Mouse (Mus musculus): ENCODE results near the gene Ginm1. TPM values are rescaled to one million over a fixed set of nuclear protein-coding genes. Genes with fewer than 3 reads are reported as not detected.

Gene Ginm1
- total RNA-seq, 2 experiments from 2014 or later, result 75.8 to 106 TPM

- intact Hi-C loops (cut with DNase I), result no loop called here
- DNase-seq, result peak; percentile 86 to 90
Observed at GRCm38 (mm10) chr10:7725751-7726500, 66.7 kb downstream of the Ginm1 start, which contains the start of gene Katna1. Gene Katna1, plus strand, starts transcription at chr10:7726000.

Small RNA genes lying within 50 kb of the gene (microRNA-seq; reads per million reads assigned to microRNA genes)
- 0 to 0.72 reads per million in 2 experiments for gene Mir5104

Other genes starting within 250 kb of the Ginm1 start
- gene Lrp11, start 203.0 kb downstream of the Ginm1 start, total RNA-seq (2021), result 1 to 10 TPM; 1.9 to 2.2 TPM
- 1 to 10 TPM; 4.5 to 5.6 TPM for gene Nup43, start 125.3 kb downstream of the Ginm1 start, total RNA-seq (2021)
- 100 to 1,000 TPM; 102 to 104 TPM for gene Pcmt1, start 111.7 kb downstream of the Ginm1 start, total RNA-seq (2021)
- gene Lats1, start 111.6 kb downstream of the Ginm1 start, total RNA-seq (2021), result 10 to 100 TPM in 1 of 2 experiments, 1 to 10 TPM in 1; 9.3 to 11.5 TPM
- gene Katna1, start 66.8 kb downstream of the Ginm1 start, total RNA-seq (2021), result 10 to 100 TPM; 10.4 to 10.8 TPM
- 10 to 100 TPM in 1 of 2 experiments, 1 to 10 TPM in 1; 9.2 to 11.5 TPM for gene Ppil4, start 67 bp upstream of the Ginm1 start, total RNA-seq (2021)
- under 1 TPM; 0.05 to 0.12 TPM for gene Zc3h12d, start 39.6 kb upstream of the Ginm1 start, total RNA-seq (2021)
- 10 to 100 TPM; 72.7 to 80.3 TPM for gene Tab2, start 163.4 kb upstream of the Ginm1 start, total RNA-seq (2021)

Measured in gastrocnemius, postnatal 36 days (tissue).